Mouse (Mus musculus): ENCODE data around the gene Gm10134. TPM values are rescaled to one million over a fixed set of nuclear protein-coding genes. Genes with fewer than 3 reads are reported as not detected.
"Not testable (repeated sequence)": the region's sequence is repeated elsewhere in the genome, so short reads cannot be mapped to it uniquely, and the experiment has no call there.

Gene Gm10134
- polyA plus RNA-seq, 1 experiment from 2014 or later, result 3.5 TPM

DNA sequence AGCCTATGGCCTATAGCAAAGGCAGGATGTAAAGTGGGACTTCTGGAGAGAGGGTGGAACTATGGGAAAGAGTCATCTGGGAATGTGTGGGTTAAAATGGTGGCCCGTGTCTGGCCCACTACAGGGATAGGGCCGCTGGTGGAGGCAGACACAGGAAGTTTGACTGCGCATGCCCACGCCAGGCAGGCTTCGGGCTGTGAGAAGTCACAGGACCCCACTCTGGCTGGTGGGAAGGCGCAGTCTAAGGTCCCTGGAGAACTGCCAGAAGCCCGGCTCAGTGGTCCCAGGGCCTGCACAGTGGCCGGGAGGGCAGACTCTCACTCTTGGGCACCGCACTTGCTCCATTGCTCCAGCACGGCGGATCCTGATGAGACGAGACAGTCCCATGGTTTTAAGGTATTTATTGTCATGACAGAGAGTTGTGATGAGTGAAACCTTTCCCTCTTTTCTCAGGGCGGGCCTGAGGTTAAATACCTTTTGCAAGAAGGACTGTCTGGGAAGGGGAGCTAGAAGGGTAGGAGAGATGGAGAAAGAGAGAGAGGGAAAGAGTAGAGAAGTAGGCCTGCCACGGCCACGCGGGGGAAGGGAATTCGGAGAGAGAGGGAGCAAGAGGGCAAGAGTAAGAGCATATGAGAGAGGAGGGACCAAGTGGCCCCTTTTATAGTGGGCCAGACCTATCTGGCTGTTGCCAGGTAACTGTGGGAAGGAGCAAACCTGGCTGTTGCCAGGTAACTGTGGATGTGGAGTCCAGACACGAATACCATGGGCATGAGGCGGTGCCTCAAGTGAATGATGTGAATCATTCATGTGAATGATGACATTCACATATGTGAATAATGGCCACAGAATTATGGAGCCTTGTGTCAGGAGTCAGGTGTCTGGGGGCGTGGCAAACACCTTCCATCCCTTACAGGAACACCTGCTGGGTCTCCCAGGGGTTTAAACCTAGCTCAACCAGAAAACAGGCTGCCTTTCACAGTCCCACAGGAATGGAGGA is 26.4 kb upstream of the Gm10134 start:
- WGBS, result 83% methylated on average over 20 of the region's 20 CpGs
- ATAC-seq (ENCODE audit: low FRiP score, low read depth), result no peak
- H3K4me1 ChIP-seq, result no peaks in the 10 kb centered on the region

DNA sequence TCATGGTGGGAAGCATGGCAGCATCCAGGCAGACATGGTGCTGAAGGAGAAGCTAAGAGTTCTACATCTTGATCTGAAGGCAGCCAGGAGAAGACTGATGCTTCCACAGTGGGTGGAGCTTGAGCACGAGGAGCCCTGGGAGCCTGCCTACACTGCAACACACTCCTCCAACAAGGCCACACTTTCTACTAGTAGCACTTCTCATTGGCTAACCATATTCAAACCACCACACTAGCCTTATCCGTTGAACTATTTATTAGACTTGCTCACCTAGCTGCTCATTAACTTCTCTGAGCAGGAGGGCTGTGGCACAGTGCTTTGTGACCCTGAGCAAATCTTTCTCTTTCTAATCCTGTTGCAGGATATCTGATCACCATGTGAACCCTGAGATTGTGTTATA is 22.0 kb upstream of the Gm10134 start:
- no peak overlapping the region for H3K27ac ChIP-seq
- H3K36me3 ChIP-seq, result no peaks in the 10 kb centered on the region
- H3K27me3 ChIP-seq (replicated peaks), result no peaks in the 10 kb centered on the region
- H3K9me3 ChIP-seq, result no peaks in the 10 kb centered on the region
- no peak for ATAC-seq (ENCODE audit: low FRiP score, low read depth)
- H3K4me3 ChIP-seq, result no peak overlapping the region
- no peaks in the 10 kb centered on the region for H3K4me1 ChIP-seq
- H3K4me2 ChIP-seq (replicated peaks), result no peak overlapping the region
- H3K9ac ChIP-seq, result no peak overlapping the region
- WGBS, result 67% methylated on average over 2 of the region's 2 CpGs

More for the DNA sequence above, 26.4 kb upstream of the Gm10134 start:
- Histone ChIP-seq H3K9ac (no peak overlapping the region), H3K4me3 (no peak overlapping the region), H3K9me3 (no peaks in the 10 kb centered on the region), H3K36me3 (no peaks in the 10 kb centered on the region), H3K27ac (no peak overlapping the region), H3K4me2 (replicated peaks) (no peak overlapping the region), H3K27me3 (replicated peaks) (no peaks in the 10 kb centered on the region)

DNA sequence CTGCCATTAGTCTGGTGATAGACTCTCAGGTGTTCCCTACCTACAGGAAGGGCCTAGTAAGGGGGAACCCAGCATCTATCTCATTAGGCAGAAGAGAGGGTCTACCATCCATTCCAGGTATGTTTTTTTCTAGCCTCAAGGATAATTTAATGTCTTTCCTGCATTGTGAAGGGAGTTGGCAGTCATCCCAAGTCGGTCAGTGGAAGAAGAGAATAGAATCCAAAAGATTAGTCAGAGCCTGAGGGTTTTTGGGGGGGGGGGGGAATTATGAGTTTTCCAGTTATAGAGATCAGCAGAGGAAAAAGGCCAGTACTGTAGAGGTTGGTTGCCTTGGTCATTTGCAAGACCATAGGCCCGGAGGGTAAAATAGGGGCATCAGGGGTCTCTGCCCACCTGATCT is 11.4 kb upstream of the Gm10134 start:
- no peak overlapping the region for H3K4me2 ChIP-seq (replicated peaks)
- no peak overlapping the region for H3K4me3 ChIP-seq
- no peak overlapping the region for H3K27ac ChIP-seq
- no peaks in the 10 kb centered on the region for H3K4me1 ChIP-seq
- H3K9ac ChIP-seq, result no peak overlapping the region
- H3K9me3 ChIP-seq, result no peaks in the 10 kb centered on the region
- H3K36me3 ChIP-seq, result no peaks in the 10 kb centered on the region
- 89% methylated on average over 2 of the region's 2 CpGs for WGBS
- ATAC-seq (ENCODE audit: low FRiP score, low read depth), result no peak
- H3K27me3 ChIP-seq (replicated peaks), result no peaks in the 10 kb centered on the region

DNA sequence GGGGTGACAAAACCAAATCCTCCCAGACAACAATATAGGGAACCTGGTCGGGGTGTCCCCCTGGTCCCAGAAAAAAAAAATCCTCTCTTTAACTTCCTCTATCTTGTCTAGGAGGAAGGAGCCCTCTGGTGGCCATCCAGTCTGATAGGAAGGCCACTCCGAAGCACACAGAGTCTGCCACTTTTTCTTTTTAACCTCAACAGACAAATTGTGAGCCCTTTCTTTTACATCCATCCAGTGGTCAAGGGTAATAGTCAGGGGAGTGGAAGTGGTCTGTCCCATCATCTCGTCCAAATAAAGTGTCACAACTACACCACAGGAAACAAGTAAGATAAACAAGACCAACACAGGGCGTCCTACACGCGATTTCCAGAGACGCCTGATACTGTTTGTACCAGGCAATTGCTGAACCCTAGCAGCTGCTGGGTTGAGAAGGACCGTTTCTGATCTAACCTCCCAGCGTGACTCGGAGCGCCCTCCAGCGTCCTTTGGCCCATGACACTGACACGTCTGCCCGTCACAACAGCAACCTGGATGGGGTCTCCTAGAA is 10.6 kb upstream of the Gm10134 start:
- no peak overlapping the region for H3K4me2 ChIP-seq (replicated peaks)
- H3K9ac ChIP-seq, result no peak overlapping the region
- H3K4me1 ChIP-seq, result no peaks in the 10 kb centered on the region
- no peaks in the 10 kb centered on the region for H3K36me3 ChIP-seq
- no peak for ATAC-seq (ENCODE audit: low FRiP score, low read depth)
- WGBS, result 90% methylated on average over 14 of the region's 14 CpGs
- no peak overlapping the region for H3K4me3 ChIP-seq
- H3K9me3 ChIP-seq, result no peaks in the 10 kb centered on the region
- no peak overlapping the region for H3K27ac ChIP-seq
- H3K27me3 ChIP-seq (replicated peaks), result no peaks in the 10 kb centered on the region

DNA sequence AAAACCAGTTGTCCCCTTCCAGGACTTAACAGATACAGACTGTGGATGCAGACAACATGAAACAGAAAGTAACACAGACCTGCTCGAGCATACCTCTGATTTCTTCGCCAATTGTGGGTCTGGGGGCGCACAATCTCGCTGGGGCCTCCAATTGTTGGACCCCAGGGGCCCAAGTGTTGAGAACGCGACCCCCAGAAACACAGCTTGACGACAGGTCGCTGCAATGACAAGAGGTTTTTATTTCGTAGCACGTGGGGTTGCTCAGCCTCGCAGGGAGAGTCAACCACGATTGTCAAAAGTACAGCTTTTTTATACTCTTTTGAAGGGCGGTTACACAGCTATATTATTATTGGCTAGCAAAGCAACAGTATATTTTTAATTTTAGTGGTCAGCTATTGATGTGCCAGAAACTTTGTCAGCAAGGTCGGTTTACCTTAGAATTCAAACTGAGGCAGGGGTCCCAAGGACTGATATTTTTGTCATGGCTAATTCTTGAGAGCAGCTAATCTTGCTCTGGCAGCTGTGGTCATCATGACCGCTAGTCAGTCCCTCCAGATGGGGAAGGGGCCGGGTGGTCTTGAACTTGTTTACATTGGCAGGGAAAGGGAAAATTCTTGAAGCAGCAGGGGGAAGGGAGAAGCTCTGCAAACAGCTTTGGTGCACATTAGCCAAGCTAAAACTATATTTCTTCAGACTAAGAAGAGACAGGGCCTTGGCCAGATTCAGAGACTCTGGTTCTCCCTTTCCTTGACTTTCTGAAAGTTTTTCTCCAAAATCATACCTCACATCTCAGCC is 9.9 kb upstream of the Gm10134 start:
- H3K27me3 ChIP-seq (replicated peaks), result no peaks in the 10 kb centered on the region
- 82% methylated on average over 16 of the region's 16 CpGs for WGBS
- no peak overlapping the region for H3K27ac ChIP-seq
- no peaks in the 10 kb centered on the region for H3K36me3 ChIP-seq
- no peaks in the 10 kb centered on the region for H3K9me3 ChIP-seq
- H3K4me3 ChIP-seq, result no peak overlapping the region
- no peak overlapping the region for H3K4me2 ChIP-seq (replicated peaks)
- no peaks in the 10 kb centered on the region for H3K4me1 ChIP-seq
- H3K9ac ChIP-seq, result no peak overlapping the region
- ATAC-seq (ENCODE audit: low FRiP score, low read depth), result no peak

DNA sequence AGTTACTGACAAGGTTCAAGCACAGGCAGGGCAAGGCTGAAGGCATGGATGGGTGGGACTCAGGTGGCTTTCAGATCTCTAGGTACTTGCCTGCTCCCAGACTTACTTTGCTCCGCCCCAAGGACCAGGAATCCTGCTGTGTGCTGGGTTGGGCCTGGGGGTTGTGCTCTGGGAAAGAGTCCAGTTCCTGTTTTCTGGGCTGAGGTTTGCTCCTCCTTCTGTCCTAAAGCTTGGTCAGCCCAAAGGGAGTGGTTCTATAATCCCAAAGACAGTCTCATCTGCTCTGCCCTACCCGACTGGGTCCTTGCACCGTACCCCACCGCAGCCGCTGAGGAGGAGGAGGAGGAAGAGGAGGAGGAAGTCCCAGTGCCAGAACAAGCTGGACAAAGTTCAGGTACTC is 9.2 kb upstream of the Gm10134 start, which contains the start of gene Gbgt1:
TSS of gene Gbgt1 (plus strand) at position 221 of the 400 bp plus-strand sequence.
- Histone ChIP-seq H3K4me2 (replicated peaks) (no peak within 1 kb of the TSS), H3K36me3 (no peaks in the 10 kb centered on the region)
- no peak for ATAC-seq (ENCODE audit: low FRiP score, low read depth)

DNA sequence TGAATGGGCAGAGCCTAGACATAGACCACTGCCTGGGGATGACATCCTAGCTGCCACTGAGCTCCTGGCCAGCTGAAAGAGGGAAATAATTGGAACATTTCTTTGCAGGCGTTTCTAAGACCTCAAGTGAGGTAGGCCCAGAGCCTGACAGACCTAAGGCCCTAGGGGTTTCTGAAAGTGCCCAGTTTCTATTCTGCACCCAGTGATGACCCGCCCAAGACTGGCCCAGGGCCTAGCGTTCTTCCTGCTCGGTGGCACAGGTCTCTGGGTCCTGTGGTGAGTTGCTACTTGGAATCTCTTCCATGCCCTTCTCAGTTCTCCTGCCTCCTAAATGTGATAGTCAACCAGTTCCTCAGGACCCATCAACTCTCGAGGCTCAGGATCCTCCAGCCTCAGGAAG is 8.3 kb upstream of the Gm10134 start:
- Histone ChIP-seq H3K9me3 (no peaks in the 10 kb centered on the region), H3K36me3 (no peaks in the 10 kb centered on the region), H3K4me1 (no peaks in the 10 kb centered on the region), H3K27me3 (replicated peaks) (no peaks in the 10 kb centered on the region), H3K9ac (no peak overlapping the region), H3K27ac (no peak overlapping the region), H3K4me3 (no peak overlapping the region), H3K4me2 (replicated peaks) (no peak overlapping the region)
- WGBS, result 74% methylated on average over 5 of the region's 5 CpGs
- ATAC-seq (ENCODE audit: low FRiP score, low read depth), result no peak

More for the DNA sequence above, 9.2 kb upstream of the Gm10134 start, which contains the start of gene Gbgt1:
- no peak within 1 kb of the TSS for H3K4me3 ChIP-seq
- 81% methylated on average over 5 of the region's 5 CpGs for WGBS
- H3K27me3 ChIP-seq (replicated peaks), result no peaks in the 10 kb centered on the region
- no peaks in the 10 kb centered on the region for H3K4me1 ChIP-seq
- no peak within 1 kb of the TSS for H3K27ac ChIP-seq
- H3K9ac ChIP-seq, result no peak within 1 kb of the TSS
- no peaks in the 10 kb centered on the region for H3K9me3 ChIP-seq

DNA sequence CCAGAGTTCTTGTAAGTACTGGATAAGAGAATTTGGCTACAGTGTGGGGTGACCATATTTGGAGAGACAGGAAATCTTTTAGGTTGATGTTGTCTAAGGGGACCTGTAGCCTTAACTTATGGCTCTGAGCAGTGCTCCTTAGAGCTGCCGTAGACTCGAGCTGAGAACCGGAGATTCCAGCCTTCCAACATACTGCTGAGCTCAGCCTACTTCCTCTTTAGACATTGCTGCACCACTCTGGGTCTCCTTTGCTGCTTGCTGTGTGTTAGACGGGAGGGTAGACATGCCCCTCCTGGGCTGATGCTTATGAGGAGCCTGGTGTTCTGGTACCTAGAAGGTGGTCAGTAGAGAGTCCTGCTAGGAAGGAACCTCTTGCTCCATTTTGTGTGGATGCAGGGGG is 7.5 kb upstream of the Gm10134 start:
- no peaks in the 10 kb centered on the region for H3K4me1 ChIP-seq
- no peak overlapping the region for H3K9ac ChIP-seq
- H3K27ac ChIP-seq, result no peak overlapping the region
- no peak overlapping the region for H3K4me2 ChIP-seq (replicated peaks)
- no peaks in the 10 kb centered on the region for H3K9me3 ChIP-seq
- no peaks in the 10 kb centered on the region for H3K36me3 ChIP-seq
- WGBS, result 91% methylated on average over 4 of the region's 4 CpGs
- H3K27me3 ChIP-seq (replicated peaks), result no peaks in the 10 kb centered on the region
- ATAC-seq (ENCODE audit: low FRiP score, low read depth), result no peak
- H3K4me3 ChIP-seq, result no peak overlapping the region

DNA sequence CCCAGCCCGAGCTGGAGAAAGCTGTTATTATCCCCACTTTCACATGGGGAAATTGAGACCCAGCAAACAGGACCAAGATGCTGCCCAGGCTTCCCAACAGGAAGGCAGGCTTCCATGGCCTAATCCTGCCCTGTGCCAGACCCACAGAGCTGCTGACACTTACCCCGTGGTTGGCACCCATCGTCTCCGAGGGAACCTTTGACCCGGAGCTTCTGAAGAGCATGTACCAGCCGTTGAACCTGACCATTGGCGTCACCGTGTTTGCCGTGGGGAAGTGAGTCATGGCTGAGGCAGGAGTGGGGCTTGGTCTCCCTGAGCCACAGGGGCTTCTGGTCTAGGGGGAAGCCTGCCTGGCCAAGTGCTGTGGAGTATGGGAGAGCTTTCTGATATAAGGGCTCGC is 2.9 kb upstream of the Gm10134 start:
- no peaks in the 10 kb centered on the region for H3K27me3 ChIP-seq (replicated peaks)
- 85% methylated on average over 10 of the region's 10 CpGs for WGBS
- no peaks in the 10 kb centered on the region for H3K4me1 ChIP-seq
- no peaks in the 10 kb centered on the region for H3K36me3 ChIP-seq
- H3K9ac ChIP-seq, result no peak overlapping the region
- no peak overlapping the region for H3K4me3 ChIP-seq
- no peak for ATAC-seq (ENCODE audit: low FRiP score, low read depth)
- no peak overlapping the region for H3K4me2 ChIP-seq (replicated peaks)
- H3K9me3 ChIP-seq, result no peaks in the 10 kb centered on the region
- H3K27ac ChIP-seq, result no peak overlapping the region

DNA sequence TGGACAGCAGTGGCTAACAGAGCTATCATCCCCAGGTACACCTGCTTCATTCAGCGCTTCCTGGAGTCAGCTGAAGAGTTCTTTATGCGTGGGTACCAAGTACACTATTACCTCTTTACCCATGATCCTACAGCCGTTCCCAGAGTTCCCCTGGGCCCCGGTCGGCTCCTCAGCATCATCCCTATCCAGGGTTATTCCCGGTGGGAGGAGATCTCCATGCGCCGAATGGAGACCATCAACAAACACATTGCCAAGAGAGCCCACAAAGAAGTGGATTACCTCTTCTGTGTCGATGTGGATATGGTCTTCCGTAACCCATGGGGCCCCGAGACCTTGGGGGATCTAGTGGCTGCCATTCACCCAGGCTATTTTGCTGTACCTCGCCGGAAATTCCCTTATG is 1.2 kb upstream of the Gm10134 start:
- Histone ChIP-seq H3K4me2 (replicated peaks) (no peak overlapping the region), H3K4me3 (no peak overlapping the region), H3K27me3 (replicated peaks) (no peaks in the 10 kb centered on the region), H3K4me1 (no peaks in the 10 kb centered on the region), H3K9ac (no peak overlapping the region), H3K9me3 (no peaks in the 10 kb centered on the region), H3K36me3 (no peaks in the 10 kb centered on the region), H3K27ac (no peak overlapping the region)
- no peak for ATAC-seq (ENCODE audit: low FRiP score, low read depth)
- WGBS, result 85% methylated on average over 13 of the region's 13 CpGs

DNA sequence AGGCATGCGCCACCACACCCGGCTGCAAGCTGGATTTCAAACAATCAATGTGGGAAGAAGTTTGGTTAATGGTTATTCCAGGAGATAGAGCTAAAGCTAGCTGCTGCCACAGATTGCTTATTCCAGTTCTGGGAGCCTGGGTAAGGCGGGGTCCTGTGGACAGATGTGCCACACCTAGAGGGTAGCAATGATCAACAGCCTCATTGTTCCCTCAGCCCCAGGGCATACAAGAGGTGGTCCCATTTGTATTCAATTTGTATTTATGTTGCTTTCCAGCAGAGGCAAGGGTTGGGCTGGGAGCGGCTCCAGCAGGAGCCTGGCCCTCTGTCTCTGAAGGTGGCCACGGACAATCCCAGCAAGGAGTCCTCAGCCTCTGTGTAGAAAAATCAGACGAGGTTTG is 396 bp downstream of the Gm10134 start:
- Histone ChIP-seq H3K9ac (no peak overlapping the region), H3K27me3 (replicated peaks) (no peaks in the 10 kb centered on the region), H3K9me3 (no peaks in the 10 kb centered on the region), H3K4me2 (replicated peaks) (no peak overlapping the region), H3K4me3 (no peak overlapping the region), H3K4me1 (no peaks in the 10 kb centered on the region), H3K27ac (no peak overlapping the region), H3K36me3 (no peaks in the 10 kb centered on the region)
- WGBS, result 79% methylated on average over 6 of the region's 6 CpGs
- ATAC-seq (ENCODE audit: low FRiP score, low read depth), result no peak

DNA sequence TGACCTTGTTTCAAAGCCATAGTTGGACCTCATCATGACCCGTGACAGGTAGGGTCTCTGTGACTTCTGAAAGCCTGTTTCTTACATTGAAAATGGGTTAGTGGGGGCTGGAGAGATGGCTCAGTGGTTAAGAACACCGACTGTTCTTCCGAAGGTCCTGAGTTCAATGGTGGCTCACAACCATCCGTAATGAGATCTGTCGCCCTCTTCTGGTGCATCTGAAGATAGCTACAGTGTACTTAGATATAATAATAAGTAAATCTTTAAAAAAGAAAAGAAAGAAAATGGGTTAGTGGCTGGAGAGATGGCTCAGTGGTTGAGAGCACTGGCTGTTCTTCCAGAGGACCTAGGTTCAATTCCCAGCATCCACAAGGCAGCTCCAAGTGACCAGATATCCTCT is 5.7 kb downstream of the Gm10134 start:
- not testable (repeated sequence) for H3K27ac ChIP-seq; H3K9me3 ChIP-seq; H3K27me3 ChIP-seq (replicated peaks); H3K4me2 ChIP-seq (replicated peaks); ATAC-seq (ENCODE audit: low FRiP score, low read depth); H3K4me3 ChIP-seq; H3K9ac ChIP-seq; H3K36me3 ChIP-seq
- WGBS, result 49% methylated on average over 5 of the region's 5 CpGs
- H3K4me1 ChIP-seq, result peaks cover 32% of the 10 kb centered on the region

Measured in neural tube, embryonic 12.5 days (tissue).